Mouse (Mus musculus) embryonic stem cell, embryonic (primary cell): ENCODE measurements around the gene C2cd4c.

ENCODE experiments used
- CTCF ChIA-PET, 4 experiments: fragments of 300-600 bp in 2 of 4; fragments of 350-600 bp in 2 of 4; sonication (Branson Sonifier 250); formaldehyde crosslinking; loops; one replicate each; lab custom pipeline; 2022; ENCODE audit warnings: inconsistent platforms in 2 of 4; lab: Charles Lee
- POLR2A ChIA-PET, 4 experiments: fragments of 300-600 bp in 2 of 4; fragments of 350-600 bp in 2 of 4; sonication (Branson Sonifier 250); formaldehyde crosslinking; loops; one replicate each; lab custom pipeline; 2022; ENCODE audit warnings: antibody characterized with exemption in 4 of 4, inconsistent platforms in 1 of 4; lab: Charles Lee

Gene C2cd4c

DNA sequence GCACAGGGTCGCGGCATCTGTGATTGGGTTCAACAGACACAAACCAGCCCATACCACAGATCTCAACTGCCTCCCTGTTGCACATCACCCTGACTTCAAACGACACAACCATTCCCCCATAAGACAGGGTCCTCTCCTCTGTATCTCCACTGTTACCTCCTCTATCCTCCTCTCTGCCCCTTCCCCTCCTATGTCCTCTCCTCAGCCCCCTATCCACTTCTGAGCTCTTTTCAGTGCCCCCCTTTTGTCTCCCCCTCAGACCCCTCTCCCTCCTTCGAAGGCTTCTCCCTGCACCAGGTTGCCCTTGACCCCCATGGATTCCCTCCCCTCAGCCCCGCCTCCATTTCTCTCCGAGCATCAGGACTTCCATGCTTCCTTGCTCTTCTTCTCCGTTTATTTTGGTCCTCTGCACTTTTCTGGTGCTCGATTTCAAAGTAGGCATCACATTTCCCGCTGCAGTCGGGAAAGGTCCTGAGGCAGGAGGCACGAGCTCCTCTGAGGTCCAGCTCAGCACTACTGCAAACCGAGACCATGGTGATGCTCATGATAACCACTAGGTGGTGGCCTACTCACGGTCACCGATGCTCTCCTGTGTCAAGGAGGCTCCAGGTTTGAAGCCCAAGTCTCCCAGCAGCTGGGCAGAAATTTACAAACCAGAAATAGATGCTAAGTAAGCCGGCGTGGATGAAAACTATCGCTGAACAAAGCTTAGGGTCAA is 18.8 kb downstream of the C2cd4c start:
- ChIA-PET CTCF (interaction anchor here (0.5 to 4.3 kb wide), 85 partner anchors 8 to 1130 kb away, joined by 3 to 135 read pairs (median 4); partner anchors contain the start of genes C2cd4c (in 3 of the 4), Madcam1 (in 3 of the 4), Odf3l2 (in 3 of the 4) and Theg (in 2 of the 4)), POLR2A (interaction anchor here (0.6 to 3.0 kb wide), 31 partner anchors 10 to 1585 kb away, joined by 3 to 14 read pairs (median 3); partner anchors contain the start of genes C2cd4c (in 2 of the 4), Odf3l2 (in 2 of the 4), Bsg (in 1 of the 4) and Madcam1 (in 1 of the 4))

- CTCF ChIA-PET, result interaction anchor here (1.0 to 4.3 kb wide), 10 partner anchors 7 to 79 kb away, joined by 3 to 135 read pairs (median 8); partner anchors contain the start of genes Madcam1 (in 2 of the 4), C2cd4c (in 1 of the 4), Odf3l2 (in 1 of the 4) and Theg (in 1 of the 4)
- POLR2A ChIA-PET, result interaction anchor here in 1 of 4 experiments (1.7 kb wide), 1 partner anchor 71 kb away, joined by 6 read pairs; no protein-coding TSS in a partner anchor
These were observed 19.7 kb downstream of the C2cd4c start for GRCm38 (mm10) chr10:79594111-79594510.

- CTCF ChIA-PET, result no interaction called here
These were observed 23.1 kb downstream of the C2cd4c start for GRCm38 (mm10) chr10:79590702-79591101.

GRCm38 (mm10) chr10:79587752-79588126 is 26.1 kb downstream of the C2cd4c start:
- ChIA-PET CTCF (no interaction called here), POLR2A (no interaction called here)

More at GRCm38 (mm10) chr10:79590702-79591101, 23.1 kb downstream of the C2cd4c start:
- POLR2A ChIA-PET, result no interaction called here

- ChIA-PET POLR2A (interaction anchor here in 1 of 4 experiments (1.0 to 1.3 kb wide), 2 partner anchors 83 to 84 kb away, joined by 3 read pairs; no protein-coding TSS in a partner anchor), CTCF (interaction anchor here in 2 of 4 experiments (0.7 to 1.0 kb wide), 2 partner anchors 8 kb away, joined by 3 to 4 read pairs; no protein-coding TSS in a partner anchor)
These were observed 26.6 kb downstream of the C2cd4c start, which contains the start of gene Theg for GRCm38 (mm10) chr10:79587061-79587751. Gene Theg, minus strand, starts transcription at chr10:79587331.

DNA sequence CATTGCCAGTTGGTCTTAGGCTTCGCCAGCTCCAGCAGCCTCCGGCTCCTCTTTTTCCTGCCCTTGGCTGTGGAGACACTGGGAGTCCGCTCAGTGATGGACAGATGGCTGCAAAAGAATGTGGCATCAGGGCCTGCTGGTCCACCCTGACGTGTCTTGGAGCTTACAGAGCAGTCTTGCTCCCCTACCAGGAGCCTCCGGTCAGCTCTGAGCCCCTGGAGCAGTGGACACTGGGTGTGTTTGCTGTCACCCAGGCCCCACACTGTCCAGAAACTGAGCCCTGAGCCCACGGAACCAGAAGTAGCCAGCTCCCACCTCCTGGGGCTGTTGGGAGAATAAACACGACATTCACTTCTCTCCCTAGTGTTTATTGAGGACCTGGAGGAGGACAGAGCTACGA is 27.6 kb downstream of the C2cd4c start:
- ChIA-PET POLR2A (interaction anchor here in 1 of 4 experiments (0.7 to 1.3 kb wide), 2 partner anchors 84 to 98 kb away, joined by 3 to 6 read pairs; no protein-coding TSS in a partner anchor), CTCF (interaction anchor here in 3 of 4 experiments (0.6 to 1.0 kb wide), 5 partner anchors 8 to 575 kb away, joined by 3 to 7 read pairs (median 4); partner anchors contain the start of gene C2cd4c (in 1 of the 3))

DNA sequence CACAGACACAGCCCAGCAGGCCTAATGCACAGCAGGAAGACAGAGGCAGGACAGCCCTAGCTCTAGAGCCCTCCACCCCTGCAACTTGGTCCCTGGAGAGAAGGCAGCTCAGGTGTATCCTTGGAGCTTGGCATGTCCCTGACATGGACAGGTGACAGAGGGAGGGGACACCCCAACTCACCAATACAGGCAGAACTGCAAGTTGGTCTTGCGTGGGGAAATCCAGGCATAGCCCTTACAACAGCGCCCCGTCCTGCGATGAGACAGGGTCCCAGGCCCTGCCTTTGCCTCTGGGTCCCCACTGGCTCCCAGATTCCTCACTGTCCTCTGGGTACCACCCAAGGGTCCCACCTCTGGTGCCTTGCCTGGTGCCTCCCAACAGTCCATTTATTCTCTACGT is 28.1 kb downstream of the C2cd4c start:
- POLR2A ChIA-PET, result interaction anchor here in 1 of 4 experiments (0.7 to 2.4 kb wide), 3 partner anchors 9 to 98 kb away, joined by 3 to 6 read pairs (median 6); no protein-coding TSS in a partner anchor
- CTCF ChIA-PET, result interaction anchor here in 2 of 4 experiments (0.6 to 1.3 kb wide), 6 partner anchors 9 to 576 kb away, joined by 3 to 7 read pairs (median 4); partner anchors contain the start of gene C2cd4c (in 1 of the 2)

- ChIA-PET POLR2A (interaction anchor here in 2 of 4 experiments (1.0 to 2.4 kb wide), 3 partner anchors 10 to 15 kb away, joined by 3 to 6 read pairs (median 3); no protein-coding TSS in a partner anchor), CTCF (interaction anchor here in 2 of 4 experiments (0.7 to 2.0 kb wide), 4 partner anchors 10 to 67 kb away, joined by 3 to 4 read pairs (median 3); partner anchors contain the start of gene C2cd4c (in 1 of the 2))
These were observed 28.7 kb downstream of the C2cd4c start for GRCm38 (mm10) chr10:79585136-79585535.

GRCm38 (mm10) chr10:79584426-79584825 is 29.4 kb downstream of the C2cd4c start:
- ChIA-PET POLR2A (interaction anchor here in 2 of 4 experiments (1.0 to 2.4 kb wide), 3 partner anchors 11 to 16 kb away, joined by 3 to 6 read pairs (median 3); no protein-coding TSS in a partner anchor), CTCF (interaction anchor here in 3 of 4 experiments (0.9 to 2.3 kb wide), 5 partner anchors 11 to 68 kb away, joined by 3 to 12 read pairs (median 4); partner anchors contain the start of gene C2cd4c (in 1 of the 3))

DNA sequence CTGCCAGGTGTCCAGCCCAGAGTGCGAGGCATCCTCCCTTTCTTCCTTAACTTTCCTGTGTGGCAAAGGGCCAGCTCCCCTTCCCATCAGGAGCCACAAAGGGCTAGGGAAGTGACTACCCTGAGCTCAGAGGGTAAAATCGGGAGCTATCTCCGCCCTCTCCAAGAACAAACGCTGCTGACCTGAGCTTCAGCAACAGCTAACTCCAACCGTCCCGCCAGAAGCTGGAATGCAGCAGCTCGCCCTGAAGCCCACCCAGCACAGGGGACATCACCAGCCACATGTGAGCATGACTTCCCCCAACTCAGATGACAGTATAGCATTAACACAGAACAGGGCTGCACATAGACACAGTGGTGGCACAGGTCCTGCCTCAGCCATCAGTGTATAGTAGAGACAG is 29.8 kb downstream of the C2cd4c start:
- CTCF ChIA-PET, result interaction anchor here in 3 of 4 experiments (0.6 to 2.3 kb wide), 5 partner anchors 11 to 578 kb away, joined by 4 to 12 read pairs (median 11); partner anchors contain the start of gene C2cd4c (in 1 of the 3)
- POLR2A ChIA-PET, result interaction anchor here in 2 of 4 experiments (1.0 to 2.4 kb wide), 4 partner anchors 11 to 104 kb away, joined by 3 to 6 read pairs (median 4); no protein-coding TSS in a partner anchor

DNA sequence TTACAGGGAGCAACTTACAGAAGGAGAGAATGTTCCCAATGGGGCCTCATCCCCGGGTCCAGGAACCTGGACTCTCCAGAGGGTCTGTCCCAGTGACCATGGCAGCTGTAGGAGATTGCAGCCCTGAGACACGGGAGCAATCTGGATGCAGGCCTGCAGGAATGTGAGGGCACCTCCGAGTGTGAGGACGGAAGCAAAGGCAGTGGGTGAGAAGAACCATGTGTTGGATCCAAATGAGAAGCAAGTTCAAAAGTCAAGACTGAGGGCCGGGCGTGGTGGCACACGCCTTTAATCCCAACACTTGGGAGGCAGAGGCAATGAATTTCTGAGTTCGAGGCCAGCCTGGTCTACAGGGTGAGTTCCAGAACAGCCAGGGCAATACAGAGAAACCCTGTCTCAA is 32.3 kb downstream of the C2cd4c start:
- ChIA-PET POLR2A (interaction anchor here in 2 of 4 experiments (0.9 to 1.7 kb wide), 3 partner anchors 14 to 82 kb away, joined by 3 to 5 read pairs (median 5); no protein-coding TSS in a partner anchor), CTCF (interaction anchor here in 1 of 4 experiments (0.5 to 1.5 kb wide), 2 partner anchors 72 to 84 kb away, joined by 3 read pairs; no protein-coding TSS in a partner anchor)

DNA sequence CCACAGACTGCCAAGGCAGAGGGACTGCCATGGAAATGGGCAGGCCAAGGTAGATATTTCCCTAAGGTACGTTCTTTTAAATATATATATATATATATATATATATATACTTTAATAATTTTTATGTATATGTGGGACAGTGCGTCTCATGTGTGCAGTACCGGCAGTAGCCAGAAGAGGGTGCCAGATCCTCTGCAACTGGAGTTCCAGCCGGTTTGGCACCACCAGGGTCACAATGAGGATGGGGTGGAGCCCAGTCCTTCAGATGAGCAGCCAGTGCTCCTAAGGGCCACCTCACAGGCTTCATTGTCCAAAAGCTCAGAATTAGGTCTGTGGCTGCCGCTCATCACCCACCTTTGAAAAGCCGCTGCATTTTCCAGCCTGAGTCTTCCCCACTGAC is 33.0 kb downstream of the C2cd4c start:
- CTCF ChIA-PET, result interaction anchor here in 3 of 4 experiments (0.5 to 1.5 kb wide), 9 partner anchors 14 to 1202 kb away, joined by 3 to 7 read pairs (median 3); partner anchors contain the start of genes C2cd4c (in 1 of the 3) and Tpgs1 (in 1 of the 3)
- POLR2A ChIA-PET, result interaction anchor here in 2 of 4 experiments (1.2 to 1.7 kb wide), 3 partner anchors 15 to 114 kb away, joined by 4 to 5 read pairs (median 5); no protein-coding TSS in a partner anchor

DNA sequence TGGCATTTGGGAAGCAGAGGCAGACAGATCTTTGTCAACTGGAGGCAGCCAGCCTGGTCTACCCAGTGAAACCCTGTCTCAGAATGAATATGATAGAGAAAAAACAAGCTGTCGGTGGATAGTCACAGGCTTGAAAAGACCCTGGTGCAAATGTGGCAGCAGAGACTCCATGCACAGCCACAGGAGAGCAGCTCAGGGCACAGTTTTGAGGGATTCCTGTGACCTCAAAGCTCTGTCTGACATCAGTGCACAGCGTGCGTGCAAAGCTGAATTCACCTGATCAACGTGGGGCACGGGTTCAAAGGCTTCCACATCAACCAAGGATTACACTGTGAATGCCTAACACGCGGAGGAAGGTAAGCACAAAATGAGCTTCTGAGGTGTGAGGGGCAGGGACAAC is 33.5 kb downstream of the C2cd4c start:
- CTCF ChIA-PET, result interaction anchor here (0.5 to 2.5 kb wide), 13 partner anchors 15 to 1202 kb away, joined by 3 to 17 read pairs (median 4); partner anchors contain the start of genes C2cd4c (in 1 of the 4) and Tpgs1 (in 1 of the 4)

GRCm38 (mm10) chr10:79579781-79580180 is 34.0 kb downstream of the C2cd4c start:
- CTCF ChIA-PET, result interaction anchor here in 3 of 4 experiments (0.6 to 2.5 kb wide), 10 partner anchors 16 to 132 kb away, joined by 3 to 17 read pairs (median 4); partner anchors contain the start of genes C2cd4c (in 1 of the 3), Madcam1 (in 1 of the 3) and Tpgs1 (in 1 of the 3)
- POLR2A ChIA-PET, result interaction anchor here in 3 of 4 experiments (0.5 to 1.7 kb wide), 4 partner anchors 16 to 665 kb away, joined by 4 to 5 read pairs (median 5); no protein-coding TSS in a partner anchor

More for the DNA sequence above, 33.5 kb downstream of the C2cd4c start:
- POLR2A ChIA-PET, result interaction anchor here in 3 of 4 experiments (0.5 to 1.7 kb wide), 4 partner anchors 15 to 664 kb away, joined by 4 to 5 read pairs (median 5); no protein-coding TSS in a partner anchor

DNA sequence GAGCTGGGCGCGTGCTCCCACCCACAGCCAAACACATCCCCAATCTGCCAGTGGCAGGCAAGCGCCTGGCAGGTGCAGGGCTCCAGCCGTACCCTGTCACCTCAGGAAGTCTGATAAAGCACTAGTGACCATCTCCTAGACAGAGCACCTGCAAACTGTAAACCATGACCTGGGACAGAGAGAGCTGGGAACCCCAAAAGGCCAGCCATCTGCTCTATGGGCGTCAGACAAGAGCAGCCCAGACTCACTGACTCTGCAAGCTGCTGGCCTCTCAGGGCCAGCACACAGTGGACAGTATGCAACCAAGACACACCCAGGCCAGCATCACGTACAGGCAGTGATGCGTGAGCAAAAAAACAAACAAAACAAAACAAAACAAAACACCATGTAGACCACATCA is 34.9 kb downstream of the C2cd4c start:
- CTCF ChIA-PET, result interaction anchor here in 2 of 4 experiments (0.8 to 2.5 kb wide), 4 partner anchors 14 to 104 kb away, joined by 3 to 17 read pairs (median 4); partner anchors contain the start of gene Madcam1 (in 1 of the 2)

DNA sequence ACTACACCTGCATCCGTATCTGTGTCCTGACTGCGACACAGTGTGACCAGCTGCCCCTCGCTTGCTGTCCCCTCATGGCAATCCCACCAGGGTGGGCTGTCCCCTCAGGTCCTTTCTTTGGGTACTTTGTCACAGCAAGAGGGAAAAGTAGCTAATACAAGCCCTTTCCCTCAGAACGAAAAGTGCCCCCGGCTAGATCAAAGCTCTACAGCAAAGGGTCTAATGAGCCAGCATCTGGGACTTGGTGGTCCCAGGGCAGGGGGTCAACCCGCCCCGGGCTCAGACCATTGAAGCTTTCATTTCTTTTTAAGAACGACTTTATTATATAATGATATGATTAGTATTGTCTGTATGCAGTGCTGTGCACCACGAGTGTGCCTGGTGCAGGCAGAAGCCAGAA is 35.5 kb downstream of the C2cd4c start:
- CTCF ChIA-PET, result interaction anchor here in 2 of 4 experiments (0.8 to 3.3 kb wide), 4 partner anchors 13 to 86 kb away, joined by 3 to 17 read pairs (median 7); partner anchors contain the start of gene Madcam1 (in 1 of the 2)

More for the DNA sequence above, 34.9 kb downstream of the C2cd4c start:
- POLR2A ChIA-PET, result no interaction called here

More for the DNA sequence above, 35.5 kb downstream of the C2cd4c start:
- POLR2A ChIA-PET, result no interaction called here
